Comparison of ENCODE assay signal across 32 mouse cellular contexts in genomic region chr5:25276365-25276764, GRCm38 (mm10). TPM values are rescaled to one million over a fixed set of nuclear protein-coding genes. Genes with fewer than 3 reads are reported as not detected.
DNase-seq lines count a peak whose midpoint lies in the region; ATAC-seq lines count a peak whose summit lies in the region.
"Had no signal": no experiment of that assay in that cellular context is flagged by ENCODE, and none has a peak within 500 bp of the region (broad histone marks: within the 10 kb centered on the region; RNA-seq: fewer than 3 reads in every experiment).

No protein-coding gene starts in this region.

- 80% methylated on average over 6 of the region's 6 CpGs for WGBS in heart, embryonic 10.5 days

- ATAC-seq in frontal cortex, adult (ENCODE audit: low TSS enrichment), result peak; percentile 54; the same call in 1 of the 2 replicates
- ATAC-seq: CD4-positive, CD25-positive, alpha-beta regulatory T cell, adult 4 months; forebrain, embryonic 14.5 days had no signal

- H3K4me1 ChIP-seq in heart, embryonic 10.5 days, result no peaks in the 10 kb centered on the region
- H3K4me1 ChIP-seq: embryonic facial prominence, embryonic 13.5 days; embryonic facial prominence, embryonic 15.5 days; forebrain, embryonic 10.5 days; forebrain, embryonic 12.5 days had no signal

- H3K36me3 ChIP-seq in heart, embryonic 10.5 days, result peaks cover 64% of the 10 kb centered on the region

- no peaks in the 10 kb centered on the region for H3K27me3 ChIP-seq in heart, embryonic 10.5 days (ENCODE audit: insufficient read depth, poor library complexity, severe bottlenecking)
- H3K27me3 ChIP-seq: CH12.LX; embryonic facial prominence, embryonic 13.5 days; embryonic facial prominence, embryonic 15.5 days; forebrain, embryonic 12.5 days had no signal

- no peak for DNase-seq in frontal cortex, adult 2 months (ENCODE audit: extremely low spot score in 1 of 2, low spot score in 1 of 2)
- peak; percentile 17 for DNase-seq in heart, embryonic 10.5 days (ENCODE audit: low spot score)
- no peak for DNase-seq in heart, adult 8-10 months (ENCODE audit: low spot score)
- peak; percentile 13 for DNase-seq in retina, adult 2 months (ENCODE audit: low read depth, low spot score)
- no peak for DNase-seq in retina, embryonic 14.5 days (ENCODE audit: low spot score)
- no peak for DNase-seq in spleen, postnatal 10 days (ENCODE audit: low spot score in 2 of 2)
- DNase-seq: adrenal gland, adult 2 months; adrenal gland, postnatal 10 days; adrenal gland, postnatal 25 days; B cell, adult 2 months; cerebellum, adult 11 months; cerebellum, adult 18-20 months; cerebellum, adult 8-10 months; cerebellum, adult 9-11 months; cerebellum, postnatal 14 days; cerebellum, postnatal 36 days; embryo, embryonic 11 days had no signal

- H3K4me3 ChIP-seq in heart, embryonic 10.5 days, result no peak overlapping the region
- H3K4me3 ChIP-seq: embryonic facial prominence, embryonic 13.5 days; embryonic facial prominence, embryonic 15.5 days; erythroblast, embryonic 14.5 days; forebrain, embryonic 10.5 days; forebrain, embryonic 12.5 days had no signal

- H3K27ac ChIP-seq in heart, embryonic 10.5 days, result no peak overlapping the region
- H3K27ac ChIP-seq: embryonic facial prominence, embryonic 13.5 days; embryonic facial prominence, embryonic 15.5 days; forebrain, embryonic 10.5 days; forebrain, embryonic 12.5 days had no signal

- H3K9me3 ChIP-seq in heart, embryonic 10.5 days, result no peaks in the 10 kb centered on the region
- H3K9me3 ChIP-seq: embryonic facial prominence, embryonic 13.5 days; embryonic facial prominence, embryonic 15.5 days; forebrain, embryonic 10.5 days; forebrain, embryonic 12.5 days had no signal

RNA-seq across cellular contexts. Expression of gene E130116L18Rik, which starts 53.4 kb away (rescaled TPM):
- not detected in 2 replicates for polyA plus RNA-seq in frontal cortex, adult 2 months (2012; rRNA removed)
- not detected in 2 replicates for polyA plus RNA-seq in heart, embryonic 10.5 days (2016; fragmentation: Nextera tagmentation; extraction: Ambion mirVana)
- total RNA-seq in heart, adult 8-10 months (2022), result not detected
- total RNA-seq: adrenal gland, adult 2 months; adrenal gland, postnatal 10 days; adrenal gland, postnatal 25 days; adrenal gland, postnatal 4 days; CH12.LX; common myeloid progenitor, adult 5-6 weeks; ES-E14; MEL had no signal
- polyA plus RNA-seq: adrenal gland, adult 2 months; brain, embryonic 14.5 days; CD4-positive, CD25-positive, alpha-beta regulatory T cell, adult 4 months; embryonic facial prominence, embryonic 11.5 days; embryonic facial prominence, embryonic 13.5 days; embryonic facial prominence, embryonic 15.5 days; erythroblast, embryonic 14.5 days; forebrain, embryonic 10.5 days; forebrain, embryonic 12.5 days; forebrain, embryonic 14.5 days had no signal

RNA-seq across cellular contexts. Expression of gene Galnt11, which starts 54.7 kb away (rescaled TPM):
- polyA plus RNA-seq in frontal cortex, adult 2 months (2012; rRNA removed), result 39.7 and 42.2 TPM in 2 replicates
- polyA plus RNA-seq in heart, embryonic 10.5 days (2016; fragmentation: Nextera tagmentation; extraction: Ambion mirVana), result 36.1 and 37.7 TPM in 2 replicates
- 10 to 100 TPM; 19.5 to 21.8 (median 19.8) TPM for total RNA-seq in heart, adult 8-10 months (2022)

Comparison
In these comparisons a context has a peak if more than half of its experiments do, and no peak if none do; other contexts are left out.
1. DNase-seq: peak in heart, embryonic 10.5 days (single experiment) and retina, adult 2 months (single experiment); none in frontal cortex, adult 2 months (0 of 2), heart, adult 8-10 months (single experiment), retina, embryonic 14.5 days (single experiment) and spleen, postnatal 10 days (0 of 2).